Mouse (Mus musculus) heart, adult 2 months (tissue): ENCODE results near the gene Pom121l2. TPM values are rescaled to one million over a fixed set of nuclear protein-coding genes. Genes with fewer than 3 reads are reported as not detected.

Experiments used
- DNase-seq, 2 experiments: peaks; one replicate each; pipeline ENCODE4 v3.0.0; 2021
- H3K27ac ChIP-seq: fragments of 200-600 bp; 2 replicates; pipeline ENCODE4 v1.8.1; 2022
- H3K27me3 ChIP-seq: fragments of 200-500 bp; 2 replicates; pipeline ENCODE4 v1.6.1; 2012; ENCODE audit warnings: mild to moderate bottlenecking, low read length, inconsistent platforms, mixed read lengths; ENCODE audit not compliant: control insufficient read depth, insufficient read depth
- H3K36me3 ChIP-seq: fragments of 200-500 bp; 2 replicates; pipeline ENCODE4 v1.6.1; 2012; ENCODE audit warnings: low read length, inconsistent platforms; ENCODE audit not compliant: control insufficient read depth, insufficient read depth
- H3K4me1 ChIP-seq: fragments of 200-500 bp; 2 replicates; pipeline ENCODE4 v1.6.1; 2011; ENCODE audit warnings: low read length; ENCODE audit not compliant: control insufficient read depth, insufficient read depth
- H3K4me3 ChIP-seq: fragments of 200-600 bp; 2 replicates; pipeline ENCODE4 v1.8.1; 2022
- H3K79me2 ChIP-seq: fragments of 200-500 bp; replicated peaks from 2 replicates; pipeline ENCODE4 v1.6.1; 2012; ENCODE audit warnings: mild to moderate bottlenecking, inconsistent platforms, low read length, moderate library complexity, mixed read lengths; ENCODE audit not compliant: control insufficient read depth, insufficient read depth
- H3K9ac ChIP-seq: fragments of 200-500 bp; 2 replicates; pipeline ENCODE4 v1.6.1; 2012; ENCODE audit warnings: low read depth, mild to moderate bottlenecking, control low read depth, inconsistent platforms, low read length, mixed read lengths
- CTCF ChIP-seq: fragments of 200-600 bp; IDR thresholded peaks from 2 replicates; pipeline ENCODE4 v1.8.1; 2022; ENCODE audit warnings: antibody characterized with exemption, mild to moderate bottlenecking, moderate library complexity
- EP300 ChIP-seq: fragments of 200-500 bp; IDR thresholded peaks from 2 replicates; pipeline ENCODE4 v1.6.1; 2011; ENCODE audit warnings: low read depth, low read length, control low read depth; ENCODE audit not compliant: insufficient read depth
- POLR2A ChIP-seq: fragments of 200-500 bp; IDR thresholded peaks from 2 replicates; pipeline ENCODE4 v1.6.1; 2011; ENCODE audit warnings: mild to moderate bottlenecking, low read depth, low read length, control low read depth; ENCODE audit not compliant: insufficient read depth
- WGBS: fragments of 180-500 bp; shearing (Covaris S2); methylation state at CpG from one replicate; pipeline ENCODE4 v1.1.7; 2018; 5-methylcytosine and 5-hydroxymethylcytosine counted together
- intact Hi-C: fragments of 180-260 bp; cut with DNase I; formaldehyde crosslinking; loops from one replicate; pipeline ENCODE4 v1.15.1; 2025
- polyA plus RNA-seq: library from polyadenylated mRNA; depleted of rRNA; stranded (reverse); fragments of >200 nt; gene quantifications from 2 replicates; pipeline ENCODE4 v1.2.3, GENCODE M21; 2012
- total RNA-seq, 2 experiments: library from RNA; stranded (reverse); gene quantifications; 2 replicates each; pipeline ENCODE4 v1.2.3; 2021

The Pom121l2 gene
- total and polyA plus RNA-seq, 3 experiments = 0.06 TPM; not detected in 2

GRCm38 (mm10) chr13:22001823-22002222 lies 20.8 kb downstream of the Pom121l2 start:
- 16% methylated on average over 5 of the region's 5 CpGs for WGBS
- no peak for TF ChIP-seq POLR2A
- no peak for TF ChIP-seq EP300
- no peak for TF ChIP-seq CTCF
- intact Hi-C loops = no loop called here
- H3K4me1 ChIP-seq = peaks cover 2% of the 10 kb centered on the region
- DNase-seq = no peak
- no peak overlapping the region for H3K27ac ChIP-seq
- H3K4me3 ChIP-seq = no peak overlapping the region
- no peaks in the 10 kb centered on the region for H3K79me2 ChIP-seq
- H3K27me3 ChIP-seq = peaks cover 25% of the 10 kb centered on the region
- H3K36me3 ChIP-seq = no peaks in the 10 kb centered on the region
- H3K9ac ChIP-seq = no peak overlapping the region

- Histone ChIP-seq H3K9ac (peak overlapping the region; percentile 26; the same call in 1 of the 2 replicates), H3K79me2 (no peaks in the 10 kb centered on the region), H3K27ac (no peak overlapping the region), H3K27me3 (peaks cover 8% of the 10 kb centered on the region), H3K4me1 (no peaks in the 10 kb centered on the region), H3K4me3 (peak overlapping the region; percentile 70), H3K36me3 (no peaks in the 10 kb centered on the region)
- peak; percentile 62 to 67 for DNase-seq
- intact Hi-C loops = no loop called here
- TF ChIP-seq EP300 (no peak), POLR2A (no peak), CTCF (no peak)
- WGBS = under 1% methylated on average over 45 of the region's 45 CpGs
Observed at GRCm38 (mm10) chr13:22005605-22006333, 24.8 kb downstream of the Pom121l2 start.

GRCm38 (mm10) chr13:22006334-22007120 lies 25.5 kb downstream of the Pom121l2 start:
- Histone ChIP-seq H3K4me1 (no peaks in the 10 kb centered on the region), H3K4me3 (peak overlapping the region; percentile 70), H3K36me3 (no peaks in the 10 kb centered on the region), H3K9ac (no peak overlapping the region; the same call in 1 of the 2 replicates), H3K27ac (no peak overlapping the region), H3K79me2 (no peaks in the 10 kb centered on the region), H3K27me3 (peaks cover 8% of the 10 kb centered on the region)
- intact Hi-C loops = no loop called here
- peak in 1 of 2 experiments; percentile 59 for DNase-seq
- TF ChIP-seq CTCF (no peak; the same call in 1 of the 2 replicates), POLR2A (no peak), EP300 (no peak)
- WGBS = 2% methylated on average over 38 of the region's 38 CpGs

GRCm38 (mm10) chr13:22007121-22007510 lies 26.1 kb downstream of the Pom121l2 start:
- Histone ChIP-seq H3K4me1 (no peaks in the 10 kb centered on the region), H3K9ac (no peak overlapping the region), H3K4me3 (peak overlapping the region; percentile 70), H3K27ac (no peak overlapping the region), H3K36me3 (no peaks in the 10 kb centered on the region), H3K27me3 (peaks cover 8% of the 10 kb centered on the region), H3K79me2 (no peaks in the 10 kb centered on the region)
- DNase-seq = no peak
- WGBS = 11% methylated on average over 18 of the region's 18 CpGs
- intact Hi-C loops = no loop called here
- TF ChIP-seq POLR2A (no peak), CTCF (no peak), EP300 (no peak)

- WGBS = 56% methylated on average over 7 of the region's 7 CpGs
- Histone ChIP-seq H3K36me3 (no peaks in the 10 kb centered on the region), H3K27ac (no peak overlapping the region), H3K9ac (no peak overlapping the region), H3K4me3 (no peak overlapping the region), H3K27me3 (peaks cover 8% of the 10 kb centered on the region), H3K4me1 (no peaks in the 10 kb centered on the region), H3K79me2 (no peaks in the 10 kb centered on the region)
- TF ChIP-seq EP300 = no peak
- no peak for TF ChIP-seq CTCF
- TF ChIP-seq POLR2A = no peak
- intact Hi-C loops = no loop called here
- no peak for DNase-seq
Observed at GRCm38 (mm10) chr13:22007872-22008271, 26.9 kb downstream of the Pom121l2 start.

- H3K27me3 ChIP-seq = peaks cover 9% of the 10 kb centered on the region
- no peak overlapping the region for H3K27ac ChIP-seq
- no peak overlapping the region for H3K4me3 ChIP-seq
- DNase-seq = no peak
- TF ChIP-seq POLR2A (no peak), EP300 (no peak), CTCF (no peak)
- H3K4me1 ChIP-seq = no peaks in the 10 kb centered on the region
- no peaks in the 10 kb centered on the region for H3K79me2 ChIP-seq
- no peak overlapping the region for H3K9ac ChIP-seq
- no peaks in the 10 kb centered on the region for H3K36me3 ChIP-seq
- WGBS = 75% methylated on average over 3 of the region's 3 CpGs
- intact Hi-C loops = no loop called here
Observed at GRCm38 (mm10) chr13:22008707-22009106, 27.7 kb downstream of the Pom121l2 start.
